Mouse (Mus musculus) heart, adult 2 months (tissue): ENCODE data around the gene Tiam1.

ENCODE experiments used
- CTCF ChIP-seq: fragments of 200-600 bp; IDR thresholded peaks from 2 replicates; pipeline ENCODE4 v1.8.1; 2022; ENCODE audit warnings: antibody characterized with exemption, mild to moderate bottlenecking, moderate library complexity
- EP300 ChIP-seq: fragments of 200-500 bp; IDR thresholded peaks from 2 replicates; pipeline ENCODE4 v1.6.1; 2011; ENCODE audit warnings: low read depth, low read length, control low read depth; ENCODE audit not compliant: insufficient read depth
- POLR2A ChIP-seq: fragments of 200-500 bp; IDR thresholded peaks from 2 replicates; pipeline ENCODE4 v1.6.1; 2011; ENCODE audit warnings: mild to moderate bottlenecking, low read depth, low read length, control low read depth; ENCODE audit not compliant: insufficient read depth

GRCm38 (mm10) chr16:90180975-90181374 is 37.4 kb upstream of the Tiam1 start:
- TF ChIP-seq CTCF = no peak
- TF ChIP-seq POLR2A = no peak
- no peak for TF ChIP-seq EP300
